Mouse (Mus musculus) heart, embryonic 14.5 days (tissue): ENCODE results near the gene Cbln3. TPM values are rescaled to one million over a fixed set of nuclear protein-coding genes. Genes with fewer than 3 reads are reported as not detected.

Experiments
- ATAC-seq: fragments of 200-750 bp; cut with Nextera tagmentation; 2 replicates; pipeline ENCODE4 v1.8.0; 2017; ENCODE audit warnings: low read depth, moderate TSS enrichment; ENCODE audit not compliant: insufficient number of reproducible peaks, insufficient read depth, low FRiP score
- H3K27ac ChIP-seq, 2 experiments: fragments of 200-500 bp in 1 of 2; fragments of 300-500 bp in 1 of 2; sonication (generic) in 1 of 2; replicated peaks in 1 of 2; 2 replicates each; pipeline ENCODE4 v1.5.1; 2012 to 2014; ENCODE audit warnings: low read depth in 2 of 2, low read length in 2 of 2, control low read depth in 1 of 2, mild to moderate bottlenecking in 1 of 2, mixed read lengths in 1 of 2; ENCODE audit not compliant: control insufficient read depth in 1 of 2, insufficient read depth in 1 of 2
- H3K27me3 ChIP-seq: fragments of 300-500 bp; sonication (generic); 2 replicates; pipeline ENCODE4 v1.6.1; 2014; ENCODE audit warnings: mild to moderate bottlenecking, low read length, control low read depth; ENCODE audit not compliant: control insufficient read depth, insufficient read depth
- H3K36me3 ChIP-seq: fragments of 300-500 bp; sonication (generic); 2 replicates; pipeline ENCODE4 v1.6.1; 2014; ENCODE audit warnings: mild to moderate bottlenecking, control low read depth, low read length, mixed read lengths; ENCODE audit not compliant: control insufficient read depth, insufficient read depth
- H3K4me1 ChIP-seq, 2 experiments: fragments of 200-500 bp in 1 of 2; fragments of 300-500 bp in 1 of 2; sonication (generic) in 1 of 2; 2 replicates each; pipeline ENCODE4 v1.6.1; 2012 to 2014; ENCODE audit warnings: low read length in 2 of 2, control low read depth in 1 of 2, mixed read lengths in 1 of 2; ENCODE audit not compliant: control insufficient read depth in 2 of 2, insufficient read depth in 2 of 2
- H3K4me2 ChIP-seq: fragments of 300-500 bp; sonication (generic); 2 replicates; pipeline ENCODE4 v1.6.1; 2014; ENCODE audit warnings: mild to moderate bottlenecking, low read length
- H3K4me3 ChIP-seq, 2 experiments: fragments of 200-500 bp in 1 of 2; fragments of 300-500 bp in 1 of 2; sonication (generic) in 1 of 2; 2 replicates each; pipeline ENCODE4 v1.5.1; 2012 to 2014; ENCODE audit warnings: low read length in 2 of 2, mild to moderate bottlenecking in 2 of 2, control low read depth in 1 of 2, low read depth in 1 of 2, moderate library complexity in 1 of 2; ENCODE audit not compliant: control insufficient read depth in 1 of 2, insufficient read depth in 1 of 2
- H3K9ac ChIP-seq: fragments of 300-500 bp; sonication (generic); 2 replicates; pipeline ENCODE4 v1.6.1; 2014; ENCODE audit warnings: mild to moderate bottlenecking, low read length
- H3K9me3 ChIP-seq: fragments of 300-500 bp; sonication (generic); 2 replicates; pipeline ENCODE4 v1.6.1; 2016; ENCODE audit warnings: low read length, control low read depth; ENCODE audit not compliant: control insufficient read depth
- WGBS: fragments of 180-500 bp; shearing (Covaris S2); extraction: QIAGEN DNeasy Blood & Tissue Kit; methylation state at CpG from one replicate; pipeline ENCODE4 v1.1.7; 2014; 5-methylcytosine and 5-hydroxymethylcytosine counted together
- polyA plus RNA-seq: library from polyadenylated mRNA; unstranded; fragments of >200 nt; fragmentation: Nextera tagmentation; extraction: Ambion mirVana; gene quantifications from 2 replicates; pipeline ENCODE4 v1.2.1, GENCODE M21; 2014

Cbln3 gene
- polyA plus RNA-seq, 1 experiment from 2014 or later, result 0.61 TPM

DNA sequence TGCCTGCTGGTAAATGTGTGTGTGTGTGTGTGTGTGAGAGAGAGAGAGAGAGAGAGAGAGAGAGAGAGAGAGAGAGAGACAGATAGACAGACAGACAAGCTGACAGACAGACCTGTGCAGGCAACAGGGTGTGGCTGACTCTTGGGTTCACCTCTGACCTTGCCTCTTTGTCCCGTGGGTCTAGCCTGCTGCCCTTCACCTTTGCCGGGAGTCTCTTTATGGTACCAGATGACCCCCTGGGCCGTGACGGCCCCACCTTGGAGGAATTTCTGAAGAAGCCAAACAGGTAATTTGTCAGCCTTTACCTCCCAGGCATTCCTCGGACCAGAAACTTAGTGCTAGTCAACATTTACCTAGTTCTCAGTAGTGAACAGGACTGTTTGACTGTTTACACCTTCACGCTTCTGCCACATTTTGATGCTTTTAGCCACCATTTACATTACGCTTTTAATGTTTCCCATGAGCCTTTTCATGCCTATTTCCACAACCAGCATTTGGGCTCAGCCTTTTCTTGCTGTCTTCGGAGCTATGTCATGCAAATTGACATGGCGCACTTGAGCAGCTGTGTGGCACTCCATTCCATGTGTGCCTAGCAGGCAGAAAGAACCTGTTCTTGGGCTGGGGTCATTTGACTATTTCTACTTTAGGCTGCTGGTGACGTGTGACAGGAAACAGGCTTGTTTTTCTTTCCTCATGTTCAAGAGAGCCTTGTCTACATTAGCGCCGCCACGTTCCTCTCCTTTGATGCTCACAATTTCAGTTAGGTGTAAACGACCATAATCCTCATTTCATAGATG is 15.8 kb downstream of the Cbln3 start:
- Histone ChIP-seq H3K36me3 (peaks cover 100% of the 10 kb centered on the region), H3K9ac (no peak overlapping the region), H3K4me3 (no peak overlapping the region), H3K27me3 (no peaks in the 10 kb centered on the region), H3K4me1 (peaks cover 8 to 12% of the 10 kb centered on the region in 2 experiments), H3K4me2 (no peak overlapping the region), H3K9me3 (no peaks in the 10 kb centered on the region), H3K27ac (no peak overlapping the region)
- WGBS, result 81% methylated on average over 14 of the region's 14 CpGs
- no peak for ATAC-seq

DNA sequence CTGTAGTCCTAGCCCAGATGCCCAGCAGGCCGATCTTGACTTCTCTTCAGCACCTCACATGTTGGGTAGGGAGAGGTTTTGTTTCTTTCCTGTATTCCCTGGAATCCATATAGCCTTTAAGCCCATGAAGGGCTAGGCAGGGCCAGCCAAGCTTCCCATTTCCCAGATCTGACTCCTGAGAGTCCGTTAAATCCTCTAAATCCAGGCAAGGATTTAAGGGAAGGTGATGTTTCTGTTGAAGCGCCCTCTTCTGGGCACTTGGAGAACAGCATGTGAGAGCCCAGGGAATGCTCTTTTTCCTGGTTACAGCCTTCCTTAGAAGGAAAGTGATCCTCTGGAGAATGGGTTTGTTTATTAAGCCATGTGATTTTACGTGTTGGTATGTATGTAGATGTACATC is 17.2 kb downstream of the Cbln3 start:
- WGBS, result 36% methylated on average over 4 of the region's 4 CpGs
- Histone ChIP-seq H3K9me3 (no peaks in the 10 kb centered on the region), H3K36me3 (peaks cover 87% of the 10 kb centered on the region), H3K27me3 (no peaks in the 10 kb centered on the region), H3K9ac (no peak overlapping the region), H3K4me2 (no peak overlapping the region), H3K4me3 (no peak overlapping the region), H3K27ac (no peak overlapping the region), H3K4me1 (peaks cover 7 to 13% of the 10 kb centered on the region in 2 experiments)
- no peak for ATAC-seq

DNA sequence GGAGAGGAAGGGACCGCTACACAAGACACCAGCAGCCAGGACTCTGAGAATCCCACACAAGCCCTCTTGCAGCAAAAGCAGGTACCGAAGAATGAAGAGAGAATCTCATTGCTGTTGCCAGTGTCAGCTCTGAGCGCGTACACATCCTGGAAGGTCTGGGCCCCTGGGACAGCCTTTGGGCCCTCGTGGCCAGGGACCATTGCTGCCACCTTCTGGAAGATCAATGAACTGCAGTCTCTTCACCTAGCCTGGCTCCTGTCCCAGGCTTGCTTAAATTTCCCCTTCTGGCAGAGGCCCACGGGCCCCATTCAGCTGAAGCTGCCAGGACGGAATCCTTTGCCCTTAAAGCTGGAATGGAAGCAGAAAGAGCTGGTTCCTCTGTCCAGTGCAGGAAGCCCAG is 20.4 kb downstream of the Cbln3 start:
- Histone ChIP-seq H3K9me3 (no peaks in the 10 kb centered on the region), H3K4me2 (no peak overlapping the region), H3K36me3 (peaks cover 61% of the 10 kb centered on the region), H3K27ac (no peak overlapping the region), H3K9ac (no peak overlapping the region; the same call in 1 of the 2 replicates), H3K4me3 (no peak overlapping the region), H3K27me3 (no peaks in the 10 kb centered on the region), H3K4me1 (peaks cover 19 to 38% of the 10 kb centered on the region in 2 experiments)
- no peak for ATAC-seq
- 19% methylated on average over 7 of the region's 7 CpGs for WGBS

DNA sequence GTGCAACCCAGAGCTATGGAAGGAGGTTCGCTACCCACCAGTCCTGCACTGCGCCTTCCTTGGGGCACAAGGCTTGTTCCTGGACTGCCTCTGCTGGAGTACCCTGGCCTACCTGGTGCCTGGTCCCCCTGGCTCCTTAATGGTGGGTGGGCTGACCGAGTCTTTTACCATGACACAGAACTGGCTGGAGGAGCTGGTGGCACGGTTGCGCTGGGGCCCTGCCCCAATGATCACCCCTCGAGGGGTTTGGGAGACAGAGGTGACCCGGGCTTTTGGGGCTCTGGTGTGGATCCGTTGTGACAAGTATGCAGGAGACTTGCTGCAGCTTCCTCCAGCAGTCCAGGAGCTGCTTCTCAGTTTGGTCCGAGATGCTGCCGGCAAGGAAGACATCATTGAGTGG is 21.2 kb downstream of the Cbln3 start:
- no peak overlapping the region for H3K4me2 ChIP-seq
- H3K9ac ChIP-seq, result no peak overlapping the region
- ATAC-seq, result no peak
- no peak overlapping the region for H3K27ac ChIP-seq
- H3K27me3 ChIP-seq, result no peaks in the 10 kb centered on the region
- no peak overlapping the region for H3K4me3 ChIP-seq
- H3K36me3 ChIP-seq, result peaks cover 55% of the 10 kb centered on the region
- H3K4me1 ChIP-seq, result peaks cover 19 to 42% of the 10 kb centered on the region in 2 experiments
- 88% methylated on average over 10 of the region's 10 CpGs for WGBS
- H3K9me3 ChIP-seq, result no peaks in the 10 kb centered on the region

DNA sequence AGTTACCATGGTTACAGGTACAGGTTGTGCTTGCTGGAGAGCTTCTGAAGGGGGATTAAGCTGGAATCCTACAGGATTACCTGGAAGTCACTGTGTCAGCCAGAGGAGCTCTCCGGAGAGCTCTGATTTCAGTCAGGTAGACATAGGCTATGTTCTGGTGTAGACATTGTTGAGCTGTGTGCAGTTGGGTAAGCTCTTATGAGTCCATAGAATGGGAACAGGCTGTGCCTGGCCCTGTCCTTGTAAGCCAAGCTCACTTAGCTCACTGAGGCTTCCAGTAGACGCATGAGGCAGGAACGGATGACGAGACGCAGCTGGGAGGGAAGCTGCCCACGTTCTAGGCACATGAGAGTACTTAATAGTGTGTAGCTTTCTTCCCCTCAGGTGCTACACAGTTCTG is 22.0 kb downstream of the Cbln3 start:
- Histone ChIP-seq H3K27ac (no peak overlapping the region), H3K9me3 (no peaks in the 10 kb centered on the region), H3K4me2 (no peak overlapping the region), H3K4me3 (no peak overlapping the region), H3K4me1 (peaks cover 23 to 50% of the 10 kb centered on the region in 2 experiments), H3K9ac (0 out of 2 replicates have a peak overlapping the region, but pooled peaks have one; percentile 8), H3K27me3 (no peaks in the 10 kb centered on the region), H3K36me3 (peaks cover 51% of the 10 kb centered on the region)
- WGBS, result 66% methylated on average over 6 of the region's 6 CpGs
- no peak for ATAC-seq

DNA sequence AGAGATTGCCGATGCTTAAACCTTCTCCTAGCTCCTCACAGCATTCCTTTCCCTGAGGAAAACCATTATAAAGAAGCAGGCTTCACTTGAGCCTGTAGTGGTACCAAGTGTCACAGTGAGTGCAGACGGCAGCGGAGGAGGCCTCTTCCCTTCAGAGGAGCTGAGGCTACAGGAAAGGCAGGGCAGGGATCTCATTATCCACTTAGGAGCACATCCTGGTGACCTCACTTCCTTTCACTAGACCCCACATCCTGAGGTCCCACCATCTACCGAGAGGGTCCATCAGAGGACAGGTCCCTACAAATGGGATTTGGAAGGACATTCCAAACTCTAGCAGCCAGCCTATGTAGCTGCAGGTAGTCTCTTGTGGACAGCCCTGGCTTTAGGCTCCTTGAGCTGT is 26.6 kb downstream of the Cbln3 start:
- peak overlapping the region; percentile 31 to 64; a peak in 3 of 4 replicates for H3K27ac ChIP-seq
- H3K4me3 ChIP-seq, result peak overlapping the region in 1 of 2 experiments; percentile 16; a peak in 1 of 4 replicates

DNA sequence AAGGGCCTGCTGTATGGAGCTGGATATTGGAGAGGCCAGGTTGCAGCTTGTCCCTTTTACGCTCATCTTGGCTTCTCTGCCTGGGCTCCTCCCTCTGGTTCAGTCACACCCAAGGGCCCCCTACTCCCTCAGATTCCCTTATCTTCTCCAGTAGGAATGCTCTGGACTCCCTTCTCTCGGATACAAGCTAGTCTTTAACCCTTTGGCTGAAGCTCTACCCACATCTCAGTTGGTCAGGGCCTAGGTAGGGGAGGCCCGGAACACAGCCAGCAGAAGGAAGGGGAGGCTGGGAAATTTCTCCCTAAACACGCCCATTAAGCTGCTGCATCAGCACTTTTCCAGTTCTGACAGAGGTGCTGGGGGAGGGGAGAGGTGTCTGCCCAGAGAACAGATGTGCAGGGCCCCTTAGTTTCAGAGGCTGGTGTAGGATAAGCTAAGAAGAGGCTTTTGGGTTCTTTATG is 29.1 kb downstream of the Cbln3 start:
- Histone ChIP-seq H3K27me3 (no peaks in the 10 kb centered on the region), H3K36me3 (peaks cover 12% of the 10 kb centered on the region), H3K9me3 (no peaks in the 10 kb centered on the region), H3K27ac (peak overlapping the region; percentile 93 to 95), H3K4me3 (peak overlapping the region; percentile 70 to 88), H3K9ac (peak overlapping the region; percentile 88), H3K4me1 (peaks cover 32 to 55% of the 10 kb centered on the region in 2 experiments), H3K4me2 (peak overlapping the region; percentile 88)
- WGBS, result 0% methylated on average over 4 of the region's 4 CpGs
- peak; percentile 36 for ATAC-seq

More for the DNA sequence above, 26.6 kb downstream of the Cbln3 start:
- H3K27me3 ChIP-seq, result no peaks in the 10 kb centered on the region
- peak overlapping the region; percentile 57 for H3K9ac ChIP-seq
- peaks cover 12% of the 10 kb centered on the region for H3K36me3 ChIP-seq
- H3K9me3 ChIP-seq, result no peaks in the 10 kb centered on the region
- peaks cover 38 to 71% of the 10 kb centered on the region in 2 experiments for H3K4me1 ChIP-seq
- no peak for ATAC-seq
- H3K4me2 ChIP-seq, result peak overlapping the region; percentile 88
- WGBS, result 35% methylated on average over 4 of the region's 4 CpGs
